Mouse (Mus musculus) gastrocnemius, adult 2 months (tissue): Measurements from ENCODE around the gene Ctsl. TPM values are rescaled to one million over a fixed set of nuclear protein-coding genes. Genes with fewer than 3 reads are reported as not detected.
A peak's percentile ranks its signal among the peaks of the same experiment; 100 is the strongest.

ENCODE experiments used
- DNase-seq: peaks from one replicate; pipeline ENCODE4 v3.0.0; 2022
- H3K27ac ChIP-seq: fragments of 200-600 bp; 2 replicates; pipeline ENCODE4 v1.8.1; 2022; ENCODE audit warnings: mild to moderate bottlenecking
- H3K4me3 ChIP-seq: fragments of 200-600 bp; 2 replicates; pipeline ENCODE4 v1.8.1; 2022; ENCODE audit warnings: mild to moderate bottlenecking, moderate library complexity
- CTCF ChIP-seq: fragments of 200-600 bp; IDR thresholded peaks from 2 replicates; pipeline ENCODE4 v1.8.1; 2022; ENCODE audit warnings: antibody characterized with exemption, mild to moderate bottlenecking, moderate library complexity
- intact Hi-C: fragments of 180-260 bp; cut with DNase I; formaldehyde crosslinking; loops from one replicate; pipeline ENCODE4 v1.15.1; 2025
- total RNA-seq, 2 experiments: library from RNA; stranded (reverse); gene quantifications; 2 replicates each; pipeline ENCODE4 v1.2.3; 2021

The Ctsl gene
- total RNA-seq, 2 experiments from 2014 or later = 111 to 149 TPM

GRCm38 (mm10) chr13:64320334-64320733 is 50.4 kb downstream of the Ctsl start:
- intact Hi-C loops = no loop called here
- DNase-seq = no peak
- TF ChIP-seq CTCF = no peak
- Histone ChIP-seq H3K27ac (peak overlapping the region; percentile 71), H3K4me3 (no peak overlapping the region)

GRCm38 (mm10) chr13:64319782-64320181 is 50.9 kb downstream of the Ctsl start:
- DNase-seq = no peak
- Histone ChIP-seq H3K4me3 (no peak overlapping the region), H3K27ac (peak overlapping the region; percentile 71)
- intact Hi-C loops = no loop called here
- peak; percentile 18; the same call in 1 of the 2 replicates for TF ChIP-seq CTCF

GRCm38 (mm10) chr13:64318355-64318754 is 52.3 kb downstream of the Ctsl start:
- intact Hi-C loops = no loop called here
- no peak for TF ChIP-seq CTCF
- H3K27ac ChIP-seq = 0 out of 2 replicates have a peak overlapping the region, but pooled peaks have one; percentile 24
- H3K4me3 ChIP-seq = no peak overlapping the region
- DNase-seq = peak; percentile 52

GRCm38 (mm10) chr13:64315483-64316050 is 55.1 kb downstream of the Ctsl start:
- intact Hi-C loops = loop anchor here (1.0 kb wide), 1 partner anchor 124 kb away; no protein-coding TSS in a partner anchor
- Histone ChIP-seq H3K4me3 (peak overlapping the region; percentile 33), H3K27ac (peak overlapping the region; percentile 48)
- no peak for DNase-seq
- TF ChIP-seq CTCF = peak; percentile 87

GRCm38 (mm10) chr13:64314041-64314440 is 56.6 kb downstream of the Ctsl start:
- Histone ChIP-seq H3K27ac (no peak overlapping the region), H3K4me3 (no peak overlapping the region)
- intact Hi-C loops = no loop called here
- TF ChIP-seq CTCF = no peak
- no peak for DNase-seq

GRCm38 (mm10) chr13:64312916-64313289 is 57.8 kb downstream of the Ctsl start:
- no peak for TF ChIP-seq CTCF

GRCm38 (mm10) chr13:64312024-64312915 is 58.4 kb downstream of the Ctsl start, which contains the start of gene Aaed1:
Aaed1 (minus strand) TSS chr13:64312710.
- intact Hi-C loops = loop anchor here (2.0 kb wide), 1 partner anchor 59 kb away; the partner anchor contains the start of gene Ctsl
- Histone ChIP-seq H3K4me3 (peak within 1 kb of the TSS; percentile 76), H3K27ac (peak within 1 kb of the TSS; percentile 99)
- DNase-seq = peak; percentile 96
- TF ChIP-seq CTCF = peak; percentile 49

More at GRCm38 (mm10) chr13:64312916-64313289, 57.8 kb downstream of the Ctsl start:
- Histone ChIP-seq H3K27ac (peak overlapping the region; percentile 99), H3K4me3 (peak overlapping the region; percentile 76)
- no peak for DNase-seq
- intact Hi-C loops = loop anchor here (2.0 kb wide), 1 partner anchor 58 kb away; the partner anchor contains the start of gene Ctsl

GRCm38 (mm10) chr13:64311266-64311665 is 59.4 kb downstream of the Ctsl start:
- no peak for DNase-seq
- H3K27ac ChIP-seq = peak overlapping the region; percentile 99
- peak overlapping the region; percentile 76 for H3K4me3 ChIP-seq
- no peak for TF ChIP-seq CTCF
- intact Hi-C loops = no loop called here

- TF ChIP-seq CTCF = no peak
- H3K27ac ChIP-seq = peak overlapping the region; percentile 99; the same call in 1 of the 2 replicates
- H3K4me3 ChIP-seq = peak overlapping the region; percentile 76
- intact Hi-C loops = no loop called here
- no peak for DNase-seq
These were observed 60.1 kb downstream of the Ctsl start for GRCm38 (mm10) chr13:64310585-64310984.

- Histone ChIP-seq H3K4me3 (no peak overlapping the region), H3K27ac (no peak overlapping the region)
- TF ChIP-seq CTCF = no peak
- DNase-seq = no peak
- intact Hi-C loops = loop anchor here (5.0 kb wide), 1 partner anchor 128 kb away; no protein-coding TSS in a partner anchor
These were observed 60.8 kb downstream of the Ctsl start for GRCm38 (mm10) chr13:64309842-64310241.

Other genes with a start within 250 kb of the Ctsl start
- gene Slc35d2, start 241.5 kb downstream of the Ctsl start, total RNA-seq = under 1 TPM; 0.84 to 0.89 TPM
- gene Zfp367, start 217.7 kb downstream of the Ctsl start, total RNA-seq = 10 to 100 TPM; 19.1 to 23.8 TPM
- gene Habp4, start 209.1 kb downstream of the Ctsl start, total RNA-seq = 10 to 100 TPM; 22.2 to 24.8 TPM
- gene Cdc14b, start 95.6 kb downstream of the Ctsl start, total RNA-seq = 1 to 10 TPM; 6.3 to 6.8 TPM
- gene Aaed1, start 58.2 kb downstream of the Ctsl start, total RNA-seq = 10 to 100 TPM; 40.4 to 47.8 TPM
- gene Cdk20, start 61.4 kb upstream of the Ctsl start, total RNA-seq = 1 to 10 TPM; 2.1 to 3.3 TPM
- under 1 TPM in 1 of 2 experiments, not detected in 1; 0.36 TPM for gene Fam240b, start 126.9 kb upstream of the Ctsl start, total RNA-seq